Mouse (Mus musculus) erythroblast, embryonic 14.5 days (primary cell): ENCODE results near the gene Ppp1r2.

Experiments used
- GATA1 ChIP-seq: IDR thresholded peaks from 2 replicates; pipeline ENCODE4 v1.6.1; 2012; ENCODE audit warnings: low read length, inconsistent platforms, mixed read lengths
- TAL1 ChIP-seq: IDR thresholded peaks from 3 replicates; pipeline ENCODE4 v1.6.1; 2012; ENCODE audit warnings: low read length, inconsistent platforms, mixed read lengths

GRCm38 (mm10) chr16:31320954-31321353, 45.9 kb upstream of the Ppp1r2 start:
- TF ChIP-seq GATA1 (no peak), TAL1 (no peak)
